Mouse (Mus musculus): ENCODE measurements around the gene Col15a1. TPM values are rescaled to one million over a fixed set of nuclear protein-coding genes. Genes with fewer than 3 reads are reported as not detected.

The Col15a1 gene
- polyA plus RNA-seq (2015; fragmentation: Nextera tagmentation; extraction: Ambion mirVana), result 25.0 and 28.6 TPM in 2 replicates

DNA sequence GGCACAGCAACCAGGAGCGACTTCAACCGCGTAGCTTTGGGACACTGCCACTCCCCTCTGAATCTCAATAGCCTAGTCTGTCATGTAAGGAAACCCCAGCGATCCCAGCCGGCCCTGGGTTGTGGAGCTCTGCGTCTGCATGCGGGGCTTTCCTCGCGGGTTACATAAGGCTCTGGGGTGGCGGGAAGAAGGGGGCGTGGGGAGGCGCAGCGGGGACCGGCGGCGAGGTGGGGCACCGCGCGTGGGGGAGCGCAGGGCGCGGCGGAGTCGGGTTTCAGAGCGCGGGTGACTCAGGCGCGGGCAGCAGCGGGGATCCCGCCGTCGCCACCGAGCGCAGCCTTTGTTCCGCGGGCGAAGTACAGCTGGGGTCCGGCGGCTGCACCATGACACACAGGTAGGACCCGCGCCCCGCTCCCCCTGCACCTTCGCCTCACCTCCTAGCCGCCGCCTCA is at the start of gene Col15a1:
Col15a1 (plus strand) TSS at position 193 of the 452 bp plus-strand sequence.
- peak within 1 kb of the TSS; percentile 64 for H3K9ac ChIP-seq (ENCODE audit: low read length)
- peak within 1 kb of the TSS; percentile 53 for H3K4me3 ChIP-seq (ENCODE audit: low read depth, low read length)
- H3K4me1 ChIP-seq (replicated peaks; ENCODE audit: control insufficient read depth, insufficient read depth), result 0 out of 2 replicates have a peak, but pooled peaks cover 2% of the 10 kb centered on the region
- H3K36me3 ChIP-seq (ENCODE audit: control insufficient read depth, insufficient read depth, low read length), result no peaks in the 10 kb centered on the region
- no peak for DNase-seq (ENCODE audit: low spot score)
- no peaks in the 10 kb centered on the region for H3K9me3 ChIP-seq (ENCODE audit: control insufficient read depth, low read length)
- peak within 1 kb of the TSS; percentile 66 for H3K4me2 ChIP-seq (replicated peaks; ENCODE audit: low read depth)
- no peak for TF ChIP-seq CTCF (IDR thresholded peaks at IDR 0.05; ENCODE audit: low read depth)
- no peak for TF ChIP-seq EP300 (optimal IDR thresholded peaks at IDR 0.05)
- 1% methylated on average over 20 of the region's 45 CpGs for WGBS
- peak within 1 kb of the TSS; percentile 35 for H3K27ac ChIP-seq (replicated peaks)
- peaks cover 2% of the 10 kb centered on the region; the same call in 1 of the 2 replicates for H3K27me3 ChIP-seq (ENCODE audit: control insufficient read depth, insufficient read depth, low read length)
- ATAC-seq (ENCODE audit: low FRiP score, low TSS enrichment), result peak; percentile 41; the same call in 1 of the 2 replicates

GRCm38 (mm10) chr4:47161103-47161755 is 46.7 kb upstream of the Col15a1 start:
- ATAC-seq (ENCODE audit: low FRiP score, low TSS enrichment) (no peak), DNase-seq (ENCODE audit: low spot score) (no peak)
- no peak for TF ChIP-seq CTCF (IDR thresholded peaks at IDR 0.05; ENCODE audit: low read depth)
- Histone ChIP-seq H3K9me3 (ENCODE audit: control insufficient read depth, low read length) (no peaks in the 10 kb centered on the region), H3K4me1 (replicated peaks; ENCODE audit: control insufficient read depth, insufficient read depth) (no peaks in the 10 kb centered on the region), H3K36me3 (ENCODE audit: control insufficient read depth, insufficient read depth, low read length) (no peaks in the 10 kb centered on the region), H3K4me2 (replicated peaks; ENCODE audit: low read depth) (no peak overlapping the region), H3K27me3 (ENCODE audit: control insufficient read depth, insufficient read depth, low read length) (no peaks in the 10 kb centered on the region), H3K4me3 (ENCODE audit: low read depth, low read length) (no peak overlapping the region), H3K27ac (replicated peaks) (no peak overlapping the region), H3K9ac (ENCODE audit: low read length) (no peak overlapping the region)
- WGBS, result 13% methylated on average over 3 of the region's 4 CpGs

- H3K27me3 ChIP-seq (ENCODE audit: control insufficient read depth, insufficient read depth, low read length), result no peaks in the 10 kb centered on the region
- no peak for DNase-seq (ENCODE audit: low spot score)
- H3K9me3 ChIP-seq (ENCODE audit: control insufficient read depth, low read length), result no peaks in the 10 kb centered on the region
- H3K27ac ChIP-seq (replicated peaks), result no peak overlapping the region
- WGBS, result 67% methylated on average over 12 of the region's 12 CpGs
- no peak for ATAC-seq (ENCODE audit: low FRiP score, low TSS enrichment)
- no peak overlapping the region for H3K9ac ChIP-seq (ENCODE audit: low read length)
- H3K36me3 ChIP-seq (ENCODE audit: control insufficient read depth, insufficient read depth, low read length), result no peaks in the 10 kb centered on the region
- no peaks in the 10 kb centered on the region for H3K4me1 ChIP-seq (replicated peaks; ENCODE audit: control insufficient read depth, insufficient read depth)
- H3K4me2 ChIP-seq (replicated peaks; ENCODE audit: low read depth), result no peak overlapping the region
- TF ChIP-seq CTCF (IDR thresholded peaks at IDR 0.05; ENCODE audit: low read depth), result no peak
- TF ChIP-seq EP300 (optimal IDR thresholded peaks at IDR 0.05), result no peak
- H3K4me3 ChIP-seq (ENCODE audit: low read depth, low read length), result no peak overlapping the region
Observed at GRCm38 (mm10) chr4:47161756-47162587, 46.0 kb upstream of the Col15a1 start.

DNA sequence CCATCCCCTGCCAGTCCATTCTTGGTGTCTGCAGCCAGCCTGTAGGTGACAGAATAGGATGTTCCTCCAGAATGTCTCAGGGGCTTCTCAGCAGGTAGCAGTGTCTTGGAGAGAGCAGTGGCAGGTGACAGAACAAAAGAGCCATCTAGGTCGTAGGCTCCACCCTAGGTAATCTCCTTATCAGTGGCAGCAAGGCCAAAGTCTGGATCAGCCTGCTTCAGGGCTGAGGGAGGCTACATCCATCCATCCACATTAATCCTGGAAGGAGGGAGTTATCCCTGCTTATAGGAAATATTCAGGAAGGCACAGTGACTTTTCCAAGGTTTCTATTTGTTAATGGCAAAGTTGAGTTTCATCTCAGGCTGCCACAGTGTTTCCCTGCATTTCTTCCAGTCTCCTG is 35.6 kb upstream of the Col15a1 start:
- Histone ChIP-seq H3K4me1 (replicated peaks; ENCODE audit: control insufficient read depth, insufficient read depth) (no peaks in the 10 kb centered on the region), H3K27ac (replicated peaks) (no peak overlapping the region), H3K4me3 (ENCODE audit: low read depth, low read length) (no peak overlapping the region), H3K4me2 (replicated peaks; ENCODE audit: low read depth) (no peak overlapping the region), H3K9ac (ENCODE audit: low read length) (no peak overlapping the region), H3K36me3 (ENCODE audit: control insufficient read depth, insufficient read depth, low read length) (no peaks in the 10 kb centered on the region), H3K27me3 (ENCODE audit: control insufficient read depth, insufficient read depth, low read length) (no peaks in the 10 kb centered on the region), H3K9me3 (ENCODE audit: control insufficient read depth, low read length) (no peaks in the 10 kb centered on the region)
- 42% methylated on average over 1 of the region's 1 CpGs for WGBS
- TF ChIP-seq CTCF (IDR thresholded peaks at IDR 0.05; ENCODE audit: low read depth) (no peak), EP300 (optimal IDR thresholded peaks at IDR 0.05) (no peak)
- DNase-seq (ENCODE audit: low spot score) (no peak), ATAC-seq (ENCODE audit: low FRiP score, low TSS enrichment) (no peak)

DNA sequence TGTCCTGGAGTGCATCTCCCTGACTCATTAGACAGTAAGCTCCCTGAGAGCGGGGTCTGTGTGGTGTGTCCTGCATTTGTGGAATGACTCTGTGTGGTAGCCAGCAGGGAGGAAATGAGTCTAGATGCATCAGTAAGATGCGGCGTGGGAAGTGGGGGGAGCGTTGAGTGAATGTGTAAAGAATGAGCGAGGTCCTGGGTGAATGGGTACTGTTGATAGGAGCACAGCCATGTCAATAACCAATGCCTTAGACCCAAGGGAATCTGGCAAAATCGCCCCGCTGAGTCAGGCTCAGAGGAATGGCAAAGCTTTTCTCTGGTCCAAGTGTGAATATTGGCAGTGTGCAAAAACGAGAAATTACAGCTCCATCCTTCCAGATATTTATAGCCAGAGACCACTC is 30.9 kb upstream of the Col15a1 start:
- no peaks in the 10 kb centered on the region for H3K27me3 ChIP-seq (ENCODE audit: control insufficient read depth, insufficient read depth, low read length)
- no peak overlapping the region for H3K27ac ChIP-seq (replicated peaks)
- TF ChIP-seq CTCF (IDR thresholded peaks at IDR 0.05; ENCODE audit: low read depth), result no peak
- TF ChIP-seq EP300 (optimal IDR thresholded peaks at IDR 0.05), result no peak
- H3K9ac ChIP-seq (ENCODE audit: low read length), result no peak overlapping the region
- DNase-seq (ENCODE audit: low spot score) (no peak), ATAC-seq (ENCODE audit: low FRiP score, low TSS enrichment) (no peak)
- H3K4me1 ChIP-seq (replicated peaks; ENCODE audit: control insufficient read depth, insufficient read depth), result no peaks in the 10 kb centered on the region
- no peak overlapping the region for H3K4me2 ChIP-seq (replicated peaks; ENCODE audit: low read depth)
- H3K4me3 ChIP-seq (ENCODE audit: low read depth, low read length), result no peak overlapping the region
- H3K36me3 ChIP-seq (ENCODE audit: control insufficient read depth, insufficient read depth, low read length), result no peaks in the 10 kb centered on the region
- H3K9me3 ChIP-seq (ENCODE audit: control insufficient read depth, low read length), result no peaks in the 10 kb centered on the region
- 67% methylated on average over 8 of the region's 8 CpGs for WGBS
